19 mouse cellular contexts compared by ENCODE assay signal in the genomic region with DNA sequence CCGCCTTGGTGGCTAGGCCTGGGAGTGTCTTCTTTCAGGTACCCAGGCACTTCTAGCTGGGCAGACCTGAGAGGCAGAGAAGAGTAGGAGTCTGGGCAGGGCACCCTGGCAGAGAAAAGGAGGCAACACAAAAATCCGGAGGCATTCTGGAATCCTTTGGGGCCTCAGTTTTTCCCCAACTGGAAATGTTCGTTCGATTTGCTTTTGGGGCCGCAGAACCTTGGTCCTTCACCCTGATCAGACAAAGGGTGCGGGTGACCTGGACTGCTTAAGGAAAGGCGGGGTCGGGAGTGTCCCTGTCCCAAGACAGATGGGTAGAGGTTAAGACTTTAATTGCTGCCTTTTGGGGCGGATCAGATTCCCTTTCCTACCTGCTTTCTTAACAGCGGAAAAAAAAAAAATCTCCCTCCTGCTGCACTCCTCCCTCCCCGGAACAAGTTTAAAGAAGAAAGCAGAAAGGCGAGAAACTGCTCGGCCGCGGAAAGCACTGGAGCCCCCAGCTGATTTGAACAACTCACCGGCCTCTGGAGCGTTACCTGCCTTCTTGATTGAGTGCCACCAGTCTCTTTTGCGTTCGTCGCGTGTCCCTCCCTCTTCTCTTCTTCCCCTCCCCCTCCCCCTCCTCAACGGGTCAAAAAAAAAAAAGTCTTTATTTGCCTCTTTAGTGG. TPM values are rescaled to one million over a fixed set of nuclear protein-coding genes. Genes with fewer than 3 reads are reported as not detected.
DNase-seq lines count a peak whose midpoint lies in the region; ATAC-seq and TF ChIP-seq lines count a peak whose summit lies in the region.
"Had no signal": no experiment of that assay in that cellular context is flagged by ENCODE, and none has a peak within 500 bp of the region (broad histone marks: within the 10 kb centered on the region; RNA-seq: fewer than 3 reads in every experiment).

No protein-coding gene starts in this region.

- H3K4me1 ChIP-seq in hindbrain, embryonic 10.5 days (replicated peaks): peaks cover 44% of the 10 kb centered on the region
- H3K4me1 ChIP-seq in hindbrain, embryonic 13.5 days (replicated peaks): peaks cover 25% of the 10 kb centered on the region
- H3K4me1 ChIP-seq in ES-Bruce4 (ENCODE audit: control insufficient read depth, insufficient read depth, low read length): no peaks in the 10 kb centered on the region
- peaks cover 9% of the 10 kb centered on the region; the same call in 1 of the 2 replicates for H3K4me1 ChIP-seq in embryonic facial prominence, embryonic 11.5 days (ENCODE audit: control insufficient read depth, insufficient read depth, low read length)
- no peaks in the 10 kb centered on the region for H3K4me1 ChIP-seq in forebrain, postnatal 0 days (ENCODE audit: insufficient read depth)

- no peak for TF ChIP-seq POLR2A in ES-Bruce4 (IDR thresholded peaks at IDR 0.05; ENCODE audit: insufficient read depth, low read length)

- H3K4me2 ChIP-seq in hindbrain, embryonic 13.5 days: no peak overlapping the region
- no peak overlapping the region for H3K4me2 ChIP-seq in embryonic facial prominence, embryonic 11.5 days (ENCODE audit: low read depth, low read length)
- no peak overlapping the region for H3K4me2 ChIP-seq in forebrain, postnatal 0 days (ENCODE audit: low read depth)

- no peak for TF ChIP-seq EP300 in ES-Bruce4 (IDR thresholded peaks at IDR 0.05; ENCODE audit: insufficient read depth, low read depth, low read length)

- H3K9ac ChIP-seq in hindbrain, embryonic 13.5 days: no peak overlapping the region
- no peak overlapping the region for H3K9ac ChIP-seq in ES-Bruce4 (ENCODE audit: low read depth, poor library complexity, severe bottlenecking)
- no peak overlapping the region for H3K9ac ChIP-seq in embryonic facial prominence, embryonic 11.5 days (replicated peaks; ENCODE audit: low read length)
- no peak overlapping the region for H3K9ac ChIP-seq in forebrain, postnatal 0 days
- H3K9ac ChIP-seq: hindbrain, embryonic 15.5 days had no signal

- H3K9me3 ChIP-seq in hindbrain, embryonic 10.5 days: no peaks in the 10 kb centered on the region
- H3K9me3 ChIP-seq in hindbrain, embryonic 13.5 days: no peaks in the 10 kb centered on the region
- H3K9me3 ChIP-seq in ES-Bruce4 (replicated peaks; ENCODE audit: control insufficient read depth, insufficient read depth, low read length, poor library complexity, severe bottlenecking): no peaks in the 10 kb centered on the region
- no peaks in the 10 kb centered on the region for H3K9me3 ChIP-seq in embryonic facial prominence, embryonic 11.5 days (replicated peaks; ENCODE audit: control insufficient read depth, low read length)
- no peaks in the 10 kb centered on the region for H3K9me3 ChIP-seq in forebrain, postnatal 0 days (ENCODE audit: low read length)
- H3K9me3 ChIP-seq: hindbrain, embryonic 15.5 days had no signal

- peak overlapping the region; percentile 56; the same call in 1 of the 2 replicates for H3K4me3 ChIP-seq in hindbrain, embryonic 10.5 days
- no peak overlapping the region for H3K4me3 ChIP-seq in hindbrain, embryonic 13.5 days
- H3K4me3 ChIP-seq in ES-Bruce4 (ENCODE audit: low read depth, low read length): peak overlapping the region; percentile 6; the same call in 1 of the 2 replicates
- H3K4me3 ChIP-seq in embryonic facial prominence, embryonic 11.5 days (ENCODE audit: low read depth, low read length): no peak overlapping the region
- H3K4me3 ChIP-seq in forebrain, postnatal 0 days (ENCODE audit: low read depth, low read length): no peak overlapping the region
- no peak overlapping the region for H3K4me3 ChIP-seq in left cerebral cortex, adult 2 months

- H3K36me3 ChIP-seq in hindbrain, embryonic 10.5 days: no peaks in the 10 kb centered on the region
- H3K36me3 ChIP-seq in hindbrain, embryonic 13.5 days: no peaks in the 10 kb centered on the region
- H3K36me3 ChIP-seq in ES-Bruce4 (ENCODE audit: control insufficient read depth, insufficient read depth, low read length, poor library complexity, severe bottlenecking): no peaks in the 10 kb centered on the region
- no peaks in the 10 kb centered on the region for H3K36me3 ChIP-seq in embryonic facial prominence, embryonic 11.5 days (replicated peaks; ENCODE audit: control insufficient read depth, insufficient read depth, low read depth, low read length)
- H3K36me3 ChIP-seq in forebrain, postnatal 0 days (ENCODE audit: insufficient read depth): no peaks in the 10 kb centered on the region
- H3K36me3 ChIP-seq: hindbrain, embryonic 15.5 days had no signal

- WGBS in hindbrain, embryonic 10.5 days: under 1% methylated on average over 22 of the region's 22 CpGs
- WGBS in hindbrain, embryonic 13.5 days: under 1% methylated on average over 22 of the region's 22 CpGs
- WGBS in embryonic facial prominence, embryonic 11.5 days: under 1% methylated on average over 22 of the region's 22 CpGs
- WGBS in forebrain, postnatal 0 days: 3% methylated on average over 22 of the region's 22 CpGs

- peak; percentile 50 for DNase-seq in hindbrain, embryonic 10.5 days (ENCODE audit: low spot score)
- peak; percentile 38 for DNase-seq in embryonic facial prominence, embryonic 11.5 days (ENCODE audit: low spot score)
- DNase-seq in forebrain, postnatal 0 days: peak; percentile 35
- DNase-seq in left cerebral cortex, adult 2 months (ENCODE audit: extremely low spot score in 1 of 2, low spot score in 2 of 2): no peak
- DNase-seq in spleen, adult 18-20 months: no peak
- DNase-seq: cerebellum, adult 11 months; gastrocnemius, postnatal 36 days; kidney, adult 8-10 months; right cerebral cortex, adult 18-20 months had no signal

- TF ChIP-seq CTCF in ES-Bruce4 (IDR thresholded peaks at IDR 0.05; ENCODE audit: low read depth, low read length): no peak
- TF ChIP-seq CTCF in forebrain, postnatal 0 days (IDR thresholded peaks at IDR 0.05; ENCODE audit: low read depth): no peak
- no peak for TF ChIP-seq CTCF in left cerebral cortex, adult 2 months (IDR thresholded peaks at IDR 0.05)

- H3K27me3 ChIP-seq in hindbrain, embryonic 10.5 days (ENCODE audit: insufficient read depth, poor library complexity, severe bottlenecking): peaks cover 99% of the 10 kb centered on the region
- H3K27me3 ChIP-seq in hindbrain, embryonic 13.5 days: peaks cover 91% of the 10 kb centered on the region
- peaks cover 34% of the 10 kb centered on the region for H3K27me3 ChIP-seq in ES-Bruce4 (ENCODE audit: control insufficient read depth, insufficient read depth, low read length, poor library complexity, severe bottlenecking)
- H3K27me3 ChIP-seq in embryonic facial prominence, embryonic 11.5 days (ENCODE audit: control insufficient read depth, insufficient read depth, low read length): peaks cover 52% of the 10 kb centered on the region
- H3K27me3 ChIP-seq in forebrain, postnatal 0 days (ENCODE audit: insufficient read depth, low read length): peaks cover 78% of the 10 kb centered on the region

- ATAC-seq in hindbrain, embryonic 13.5 days (ENCODE audit: low FRiP score): no peak
- ATAC-seq in embryonic facial prominence, embryonic 11.5 days (replicated peaks; ENCODE audit: insufficient number of reproducible peaks, low FRiP score, low TSS enrichment, low read depth): no peak
- no peak for ATAC-seq in forebrain, postnatal 0 days
- ATAC-seq in CD4-positive, CD25-positive, alpha-beta regulatory T cell, adult 4 months: no peak

- no peak overlapping the region for H3K27ac ChIP-seq in hindbrain, embryonic 10.5 days
- no peak overlapping the region for H3K27ac ChIP-seq in hindbrain, embryonic 13.5 days
- no peak overlapping the region for H3K27ac ChIP-seq in ES-Bruce4 (ENCODE audit: insufficient read depth, low read length)
- no peak overlapping the region for H3K27ac ChIP-seq in embryonic facial prominence, embryonic 11.5 days (replicated peaks; ENCODE audit: low read depth, low read length)
- H3K27ac ChIP-seq in forebrain, postnatal 0 days (ENCODE audit: low read depth, low read length): no peak overlapping the region
- no peak overlapping the region for H3K27ac ChIP-seq in left cerebral cortex, adult 2 months
- H3K27ac ChIP-seq: hindbrain, embryonic 15.5 days; stomach, postnatal 0 days had no signal

- intact Hi-C loops in left cerebral cortex, adult 2 months (cut with DNase I): loop anchor here (5.0 kb wide), 1 partner anchor 958 kb away; no protein-coding TSS in a partner anchor

RNA-seq across cellular contexts. Expression of gene Fezf1, which starts 2.3 kb away (rescaled TPM):
- polyA plus RNA-seq in hindbrain, embryonic 10.5 days (2016; fragmentation: Nextera tagmentation; extraction: Ambion mirVana): 0.33 and 1.4 TPM in 2 replicates
- polyA plus RNA-seq in hindbrain, embryonic 13.5 days (2015; fragmentation: Nextera tagmentation; extraction: Ambion mirVana): 0.17 TPM in 1 of 2 replicates, not detected in the other
- polyA plus RNA-seq in ES-Bruce4 (2011; ENCODE audit: insufficient read depth, insufficient read length, low read depth, missing spikeins): not detected in 2 replicates
- 6.8 and 10.7 TPM in 2 replicates for polyA plus RNA-seq in embryonic facial prominence, embryonic 11.5 days (2014; fragmentation: Nextera tagmentation; extraction: Ambion mirVana)
- total RNA-seq in forebrain, postnatal 0 days (2014; rRNA removed): 6.1 and 19.7 TPM in 2 replicates
- polyA plus RNA-seq in forebrain, postnatal 0 days (2015; fragmentation: Nextera tagmentation; extraction: Ambion mirVana): 4.5 and 10.0 TPM in 2 replicates
- under 1 TPM; 0.19 to 0.23 TPM for total RNA-seq in left cerebral cortex, adult 2 months (2021)
- not detected for polyA plus RNA-seq in CD4-positive, CD25-positive, alpha-beta regulatory T cell, adult 4 months (2017; shearing (Covaris generic))
- total RNA-seq: gastrocnemius, postnatal 36 days; megakaryocyte, adult 5-6 weeks had no signal
- polyA plus RNA-seq: heart, embryonic 14.5 days; hindbrain, embryonic 15.5 days; liver, embryonic 11.5 days; lung, embryonic 16.5 days; spleen, adult 2 months; stomach, postnatal 0 days had no signal

Comparison
In these comparisons a context has a peak if more than half of its experiments do, and no peak if none do; other contexts are left out.
1. H3K4me3 ChIP-seq: peak in hindbrain, embryonic 10.5 days (single experiment) and ES-Bruce4 (single experiment); none in hindbrain, embryonic 13.5 days (single experiment), embryonic facial prominence, embryonic 11.5 days (single experiment), forebrain, postnatal 0 days (single experiment) and left cerebral cortex, adult 2 months (single experiment).
2. DNase-seq: peak in hindbrain, embryonic 10.5 days (single experiment), embryonic facial prominence, embryonic 11.5 days (single experiment) and forebrain, postnatal 0 days (single experiment); none in left cerebral cortex, adult 2 months (0 of 2) and spleen, adult 18-20 months (0 of 2).